In genomic region chr9:99729943-99730646, GRCm38 (mm10) we compare ENCODE assay signal across 8 mouse cellular contexts. TPM values are rescaled to one million over a fixed set of nuclear protein-coding genes. Genes with fewer than 3 reads are reported as not detected.
DNase-seq lines count a peak whose midpoint lies in the region; ATAC-seq and TF ChIP-seq lines count a peak whose summit lies in the region.

No protein-coding gene starts in this region.

- no peaks in the 10 kb centered on the region for H3K36me3 ChIP-seq in forebrain, embryonic 11.5 days (ENCODE audit: control insufficient read depth, insufficient read depth, low read length)
- H3K36me3 ChIP-seq in intestine, embryonic 16.5 days (ENCODE audit: control insufficient read depth, insufficient read depth, low read length), result no peaks in the 10 kb centered on the region
- H3K36me3 ChIP-seq in midbrain, embryonic 14.5 days (ENCODE audit: control insufficient read depth, insufficient read depth, low read length), result no peaks in the 10 kb centered on the region

- 33% methylated on average over 15 of the region's 15 CpGs for WGBS in forebrain, embryonic 11.5 days
- WGBS in intestine, embryonic 16.5 days, result 40% methylated on average over 15 of the region's 15 CpGs
- 34% methylated on average over 15 of the region's 15 CpGs for WGBS in midbrain, embryonic 14.5 days

- no peak overlapping the region for H3K27ac ChIP-seq in gastrocnemius, adult 2 months
- H3K27ac ChIP-seq in forebrain, embryonic 11.5 days (ENCODE audit: low read depth, low read length), result no peak overlapping the region
- no peak overlapping the region for H3K27ac ChIP-seq in intestine, embryonic 16.5 days (ENCODE audit: low read length)
- no peak overlapping the region for H3K27ac ChIP-seq in midbrain, embryonic 14.5 days (replicated peaks; ENCODE audit: low read depth, low read length)

- TF ChIP-seq CTCF in gastrocnemius, adult 2 months (IDR thresholded peaks at IDR 0.05), result peak; percentile 48
- peak; percentile 92 for TF ChIP-seq CTCF in brain, embryonic 14.5 days (IDR thresholded peaks at IDR 0.05; ENCODE audit: borderline replicate concordance, extremely low read depth, insufficient read depth, insufficient read length)

- DNase-seq in gastrocnemius, adult 2 months, result peak; percentile 41
- no peak for DNase-seq in gastrocnemius, adult 8-10 months (ENCODE audit: low spot score in 2 of 2)
- DNase-seq in brain, embryonic 14.5 days (ENCODE audit: low read depth), result peak; percentile 93
- peak; percentile 91 for DNase-seq in forebrain, embryonic 11.5 days (ENCODE audit: low spot score)
- peak; percentile 73 to 86 for DNase-seq in left cerebral cortex, postnatal 14 days (ENCODE audit: low spot score in 2 of 2)
- peak; percentile 93 for DNase-seq in midbrain, embryonic 14.5 days
- DNase-seq in urinary bladder, postnatal 25 days (ENCODE audit: low spot score), result peak; percentile 54

- 0 out of 2 replicates have a peak, but pooled peaks cover 2% of the 10 kb centered on the region for H3K4me1 ChIP-seq in forebrain, embryonic 11.5 days (replicated peaks; ENCODE audit: control insufficient read depth, insufficient read depth, low read length)
- no peaks in the 10 kb centered on the region for H3K4me1 ChIP-seq in intestine, embryonic 16.5 days (ENCODE audit: control insufficient read depth, insufficient read depth, low read length)
- H3K4me1 ChIP-seq in midbrain, embryonic 14.5 days (ENCODE audit: control insufficient read depth, insufficient read depth, low read length), result no peaks in the 10 kb centered on the region

- intact Hi-C loops in gastrocnemius, adult 2 months (cut with DNase I), result no loop called here
- intact Hi-C loops in left cerebral cortex, postnatal 14 days (cut with DNase I), result loop anchor here (5.0 kb wide), 3 partner anchors 117 to 717 kb away; no protein-coding TSS in a partner anchor

- no peak for TF ChIP-seq POLR2A in brain, embryonic 14.5 days (IDR thresholded peaks at IDR 0.05; ENCODE audit: borderline replicate concordance, extremely low read depth, insufficient read depth, insufficient read length, poor library complexity, severe bottlenecking)

- no peaks in the 10 kb centered on the region for H3K9me3 ChIP-seq in forebrain, embryonic 11.5 days (ENCODE audit: control insufficient read depth, low read length)
- H3K9me3 ChIP-seq in intestine, embryonic 16.5 days (ENCODE audit: control insufficient read depth, low read length), result peaks cover under 1% of the 10 kb centered on the region; the same call in 1 of the 2 replicates
- H3K9me3 ChIP-seq in midbrain, embryonic 14.5 days (ENCODE audit: control insufficient read depth, low read length), result peaks cover 1% of the 10 kb centered on the region

- H3K4me2 ChIP-seq in forebrain, embryonic 11.5 days (ENCODE audit: low read depth, low read length, severe bottlenecking), result no peak overlapping the region
- no peak overlapping the region for H3K4me2 ChIP-seq in intestine, embryonic 16.5 days (ENCODE audit: low read depth, low read length)
- H3K4me2 ChIP-seq in midbrain, embryonic 14.5 days (ENCODE audit: low read length), result no peak overlapping the region

- H3K27me3 ChIP-seq in forebrain, embryonic 11.5 days (ENCODE audit: control insufficient read depth, insufficient read depth, low read length), result no peaks in the 10 kb centered on the region
- no peaks in the 10 kb centered on the region for H3K27me3 ChIP-seq in intestine, embryonic 16.5 days (replicated peaks; ENCODE audit: control insufficient read depth, insufficient read depth, low read length)
- no peaks in the 10 kb centered on the region for H3K27me3 ChIP-seq in midbrain, embryonic 14.5 days (ENCODE audit: control insufficient read depth, insufficient read depth, low read length)

- no peak overlapping the region for H3K9ac ChIP-seq in forebrain, embryonic 11.5 days (ENCODE audit: low read length)
- no peak overlapping the region for H3K9ac ChIP-seq in intestine, embryonic 16.5 days (ENCODE audit: low read depth, low read length)
- H3K9ac ChIP-seq in midbrain, embryonic 14.5 days (replicated peaks; ENCODE audit: low read length), result no peak overlapping the region

- peak; percentile 73 for ATAC-seq in forebrain, embryonic 11.5 days (replicated peaks; ENCODE audit: low FRiP score)
- ATAC-seq in intestine, embryonic 16.5 days, result peak; percentile 71
- no peak; the same call in 1 of the 2 replicates for ATAC-seq in midbrain, embryonic 14.5 days (ENCODE audit: low FRiP score, low TSS enrichment)

- H3K4me3 ChIP-seq in gastrocnemius, adult 2 months, result no peak overlapping the region
- no peak overlapping the region for H3K4me3 ChIP-seq in forebrain, embryonic 11.5 days (ENCODE audit: low read depth, low read length)
- no peak overlapping the region for H3K4me3 ChIP-seq in intestine, embryonic 16.5 days (ENCODE audit: low read length)
- no peak overlapping the region for H3K4me3 ChIP-seq in midbrain, embryonic 14.5 days (replicated peaks; ENCODE audit: low read depth, low read length)

RNA-seq across cellular contexts. Expression of gene Cldn18, which starts 13.0 kb away (rescaled TPM):
- total RNA-seq in gastrocnemius, adult 2 months (2021), result not detected
- total RNA-seq in gastrocnemius, adult 8-10 months (2022), result not detected
- polyA plus RNA-seq in brain, embryonic 14.5 days (2012; rRNA removed), result not detected in 2 replicates
- polyA plus RNA-seq in forebrain, embryonic 11.5 days (2014; fragmentation: Nextera tagmentation; extraction: Ambion mirVana), result not detected in 2 replicates
- polyA plus RNA-seq in intestine, embryonic 16.5 days (2015; fragmentation: Nextera tagmentation; extraction: Ambion mirVana), result 0.99 and 1.1 TPM in 2 replicates
- total RNA-seq in left cerebral cortex, postnatal 14 days (2021), result not detected
- polyA plus RNA-seq in midbrain, embryonic 14.5 days (2014; fragmentation: Nextera tagmentation; extraction: Ambion mirVana), result not detected in 2 replicates

Comparison
In these comparisons a context has a peak if more than half of its experiments do, and no peak if none do; other contexts are left out.
1. DNase-seq: peak in gastrocnemius, adult 2 months (single experiment), brain, embryonic 14.5 days (single experiment), forebrain, embryonic 11.5 days (single experiment), left cerebral cortex, postnatal 14 days (2 of 2), midbrain, embryonic 14.5 days (single experiment) and urinary bladder, postnatal 25 days (single experiment); none in gastrocnemius, adult 8-10 months (0 of 2).